In the genomic region with DNA sequence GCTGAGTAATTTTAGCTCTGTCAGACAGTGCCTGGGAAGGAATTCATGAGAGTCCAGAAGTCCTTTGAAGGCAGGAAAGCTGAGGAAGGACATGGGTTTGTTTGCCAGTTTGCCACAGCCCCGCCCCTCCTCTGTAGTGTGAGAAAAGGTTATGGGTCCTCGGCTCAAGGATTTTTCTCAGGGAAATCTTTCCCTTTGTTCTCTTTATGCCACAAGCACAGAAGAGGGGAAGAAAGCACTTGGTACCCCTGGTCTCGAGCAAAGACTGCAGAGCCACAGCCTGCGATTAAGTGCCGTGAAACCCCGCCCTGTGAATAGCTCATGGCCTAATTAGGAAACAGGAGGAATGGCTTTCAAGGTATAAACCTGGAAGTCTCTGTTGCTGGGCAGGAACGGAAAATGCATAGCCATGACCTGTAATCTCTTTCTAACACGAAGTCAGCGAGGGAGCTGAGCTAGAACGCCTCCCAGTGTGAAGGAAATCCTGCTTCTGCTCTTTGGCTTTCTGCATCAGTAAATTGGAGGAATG, we compare ENCODE assay signal across 8 mouse cellular contexts.
A peak's percentile ranks its signal among the peaks of the same experiment; 100 is the strongest.
DNase-seq lines count a peak whose midpoint lies in the region; ATAC-seq and TF ChIP-seq lines count a peak whose summit lies in the region.

No protein-coding gene starts in this region.

- no peak for ATAC-seq in neural tube, embryonic 11.5 days (ENCODE audit: insufficient read depth, low FRiP score, low TSS enrichment)
- ATAC-seq in limb, embryonic 14.5 days (ENCODE audit: low FRiP score, low read depth): no peak
- no peak for ATAC-seq in cerebellum, adult (ENCODE audit: insufficient number of reproducible peaks, low FRiP score, low TSS enrichment)

- no peak overlapping the region for H3K9ac ChIP-seq in neural tube, embryonic 11.5 days (ENCODE audit: low read length)
- H3K9ac ChIP-seq in limb, embryonic 14.5 days (ENCODE audit: low read depth, low read length, severe bottlenecking): no peak overlapping the region

- H3K4me2 ChIP-seq in neural tube, embryonic 11.5 days (ENCODE audit: low read depth): no peak overlapping the region; the same call in 1 of the 2 replicates
- H3K4me2 ChIP-seq in limb, embryonic 14.5 days (replicated peaks; ENCODE audit: low read depth, low read length, severe bottlenecking): 0 out of 2 replicates have a peak overlapping the region, but pooled peaks have one; percentile 0

- WGBS in neural tube, embryonic 11.5 days: 33% methylated on average over 10 of the region's 10 CpGs
- 23% methylated on average over 10 of the region's 10 CpGs for WGBS in limb, embryonic 14.5 days

- no peaks in the 10 kb centered on the region for H3K9me3 ChIP-seq in neural tube, embryonic 11.5 days (ENCODE audit: control insufficient read depth, low read length)
- no peaks in the 10 kb centered on the region for H3K9me3 ChIP-seq in limb, embryonic 14.5 days (ENCODE audit: control insufficient read depth, low read length)

- H3K4me1 ChIP-seq in neural tube, embryonic 11.5 days (ENCODE audit: control insufficient read depth, insufficient read depth, low read length): no peaks in the 10 kb centered on the region
- peaks cover 10% of the 10 kb centered on the region for H3K4me1 ChIP-seq in limb, embryonic 14.5 days (ENCODE audit: control insufficient read depth, insufficient read depth, low read length)

- H3K27ac ChIP-seq in neural tube, embryonic 11.5 days (ENCODE audit: low read depth, low read length): no peak overlapping the region
- peak overlapping the region; percentile 58; the same call in 1 of the 2 replicates for H3K27ac ChIP-seq in limb, embryonic 14.5 days (replicated peaks; ENCODE audit: low read depth, low read length)

- no peak for TF ChIP-seq POLR2A in limb, embryonic 14.5 days (IDR thresholded peaks at IDR 0.05; ENCODE audit: borderline replicate concordance, extremely low read depth, insufficient read depth, insufficient read length)

- no peak overlapping the region for H3K4me3 ChIP-seq in neural tube, embryonic 11.5 days (ENCODE audit: low read depth, low read length)
- no peak overlapping the region for H3K4me3 ChIP-seq in limb, embryonic 14.5 days (replicated peaks; ENCODE audit: low read length)

- no peaks in the 10 kb centered on the region for H3K27me3 ChIP-seq in neural tube, embryonic 11.5 days (ENCODE audit: control insufficient read depth, insufficient read depth, low read length)
- H3K27me3 ChIP-seq in limb, embryonic 14.5 days (ENCODE audit: control insufficient read depth, insufficient read depth, low read length): no peaks in the 10 kb centered on the region

- H3K36me3 ChIP-seq in neural tube, embryonic 11.5 days (ENCODE audit: control insufficient read depth, insufficient read depth, low read length): no peaks in the 10 kb centered on the region
- H3K36me3 ChIP-seq in limb, embryonic 14.5 days (ENCODE audit: control insufficient read depth, insufficient read depth, low read length): no peaks in the 10 kb centered on the region

- peak; percentile 15 for DNase-seq in neural tube, embryonic 11.5 days (ENCODE audit: low spot score)
- DNase-seq in neural tube, embryonic 10.5 days (ENCODE audit: extremely low spot score, low spot score): no peak
- DNase-seq in heart, postnatal 4 days: peak; percentile 5
- no peak for DNase-seq in limb, embryonic 14.5 days (ENCODE audit: low spot score)
- DNase-seq in urinary bladder, postnatal 25 days (ENCODE audit: low spot score): no peak
- DNase-seq in natural killer cell, adult 2 months (ENCODE audit: low spot score in 2 of 2): no peak
- no peak for DNase-seq in c-Kit-positive CD71-positive TER-119-positive erythroid progenitor cells, embryonic 14.5 days (ENCODE audit: low spot score)

Comparison
In these comparisons a context has a peak if more than half of its experiments do, and no peak if none do; other contexts are left out.
1. DNase-seq: peak in neural tube, embryonic 11.5 days (single experiment) and heart, postnatal 4 days (single experiment); none in neural tube, embryonic 10.5 days (single experiment), limb, embryonic 14.5 days (single experiment), urinary bladder, postnatal 25 days (single experiment), natural killer cell, adult 2 months (0 of 2) and c-Kit-positive CD71-positive TER-119-positive erythroid progenitor cells, embryonic 14.5 days (single experiment).